Mouse (Mus musculus): ENCODE data around the gene Agps. TPM values are rescaled to one million over a fixed set of nuclear protein-coding genes. Genes with fewer than 3 reads are reported as not detected.

The Agps gene
- polyA plus RNA-seq (2012; rRNA removed): 17.5 and 21.5 TPM in 2 replicates

GRCm38 (mm10) chr2:75831881-75832633 is at the start of gene Agps:
Gene Agps, plus strand, starts transcription at chr2:75832177.
- DNase-seq (ENCODE audit: low read depth): peak; percentile 93

GRCm38 (mm10) chr2:75786075-75786474 is 45.9 kb upstream of the Agps start:
- TF ChIP-seq POLR2A (IDR thresholded peaks at IDR 0.05; ENCODE audit: borderline replicate concordance, extremely low read depth, insufficient read depth, insufficient read length, poor library complexity, severe bottlenecking) (no peak), CTCF (IDR thresholded peaks at IDR 0.05; ENCODE audit: borderline replicate concordance, extremely low read depth, insufficient read depth, insufficient read length) (peak; percentile 79)
- peak; percentile 77 for DNase-seq (ENCODE audit: low read depth)

More at GRCm38 (mm10) chr2:75831881-75832633, at the start of gene Agps:
- TF ChIP-seq CTCF (IDR thresholded peaks at IDR 0.05; ENCODE audit: borderline replicate concordance, extremely low read depth, insufficient read depth, insufficient read length) (no peak), POLR2A (IDR thresholded peaks at IDR 0.05; ENCODE audit: borderline replicate concordance, extremely low read depth, insufficient read depth, insufficient read length, poor library complexity, severe bottlenecking) (peak; percentile 84)

GRCm38 (mm10) chr2:75788511-75788910 is 43.5 kb upstream of the Agps start:
- TF ChIP-seq CTCF (IDR thresholded peaks at IDR 0.05; ENCODE audit: borderline replicate concordance, extremely low read depth, insufficient read depth, insufficient read length) (no peak), POLR2A (IDR thresholded peaks at IDR 0.05; ENCODE audit: borderline replicate concordance, extremely low read depth, insufficient read depth, insufficient read length, poor library complexity, severe bottlenecking) (no peak)
- no peak for DNase-seq (ENCODE audit: low read depth)

GRCm38 (mm10) chr2:75789959-75790523 is 41.9 kb upstream of the Agps start:
- no peak for TF ChIP-seq POLR2A (IDR thresholded peaks at IDR 0.05; ENCODE audit: borderline replicate concordance, extremely low read depth, insufficient read depth, insufficient read length, poor library complexity, severe bottlenecking)
- no peak for TF ChIP-seq CTCF (IDR thresholded peaks at IDR 0.05; ENCODE audit: borderline replicate concordance, extremely low read depth, insufficient read depth, insufficient read length)
- DNase-seq (ENCODE audit: low read depth): no peak

GRCm38 (mm10) chr2:75791561-75792308 is 40.2 kb upstream of the Agps start:
- no peak for DNase-seq (ENCODE audit: low read depth)
- TF ChIP-seq CTCF (IDR thresholded peaks at IDR 0.05; ENCODE audit: borderline replicate concordance, extremely low read depth, insufficient read depth, insufficient read length) (no peak), POLR2A (IDR thresholded peaks at IDR 0.05; ENCODE audit: borderline replicate concordance, extremely low read depth, insufficient read depth, insufficient read length, poor library complexity, severe bottlenecking) (no peak)

GRCm38 (mm10) chr2:75792377-75793203 is 39.4 kb upstream of the Agps start:
- TF ChIP-seq POLR2A (IDR thresholded peaks at IDR 0.05; ENCODE audit: borderline replicate concordance, extremely low read depth, insufficient read depth, insufficient read length, poor library complexity, severe bottlenecking): no peak
- no peak for TF ChIP-seq CTCF (IDR thresholded peaks at IDR 0.05; ENCODE audit: borderline replicate concordance, extremely low read depth, insufficient read depth, insufficient read length)
- no peak for DNase-seq (ENCODE audit: low read depth)

GRCm38 (mm10) chr2:75796181-75796580 is 35.8 kb upstream of the Agps start:
- no peak for DNase-seq (ENCODE audit: low read depth)
- TF ChIP-seq CTCF (IDR thresholded peaks at IDR 0.05; ENCODE audit: borderline replicate concordance, extremely low read depth, insufficient read depth, insufficient read length) (no peak), POLR2A (IDR thresholded peaks at IDR 0.05; ENCODE audit: borderline replicate concordance, extremely low read depth, insufficient read depth, insufficient read length, poor library complexity, severe bottlenecking) (no peak)

- DNase-seq (ENCODE audit: low read depth): no peak
- TF ChIP-seq CTCF (IDR thresholded peaks at IDR 0.05; ENCODE audit: borderline replicate concordance, extremely low read depth, insufficient read depth, insufficient read length) (no peak), POLR2A (IDR thresholded peaks at IDR 0.05; ENCODE audit: borderline replicate concordance, extremely low read depth, insufficient read depth, insufficient read length, poor library complexity, severe bottlenecking) (no peak)
These were observed 33.5 kb upstream of the Agps start for GRCm38 (mm10) chr2:75798434-75798970.

GRCm38 (mm10) chr2:75805767-75806166 is 26.2 kb upstream of the Agps start:
- no peak for DNase-seq (ENCODE audit: low read depth)
- TF ChIP-seq POLR2A (IDR thresholded peaks at IDR 0.05; ENCODE audit: borderline replicate concordance, extremely low read depth, insufficient read depth, insufficient read length, poor library complexity, severe bottlenecking): no peak

GRCm38 (mm10) chr2:75806891-75807290 is 25.1 kb upstream of the Agps start:
- TF ChIP-seq CTCF (IDR thresholded peaks at IDR 0.05; ENCODE audit: borderline replicate concordance, extremely low read depth, insufficient read depth, insufficient read length) (no peak), POLR2A (IDR thresholded peaks at IDR 0.05; ENCODE audit: borderline replicate concordance, extremely low read depth, insufficient read depth, insufficient read length, poor library complexity, severe bottlenecking) (no peak)
- no peak for DNase-seq (ENCODE audit: low read depth)

Data from brain, embryonic 14.5 days (tissue).